Mouse (Mus musculus) cerebellum, adult 2 months (tissue): ENCODE data around the gene Clasp2.

ENCODE experiments used
- CTCF ChIP-seq: fragments of 200-500 bp; IDR thresholded peaks from 2 replicates; pipeline ENCODE4 v1.5.1; 2011; ENCODE audit warnings: low read depth, mild to moderate bottlenecking, control low read depth, low read length, moderate library complexity, borderline replicate concordance; ENCODE audit not compliant: insufficient read depth
- POLR2A ChIP-seq: fragments of 200-500 bp; IDR thresholded peaks from 2 replicates; pipeline ENCODE4 v1.6.1; 2011; ENCODE audit warnings: low read length, control low read depth, borderline replicate concordance; ENCODE audit not compliant: insufficient read depth

DNA sequence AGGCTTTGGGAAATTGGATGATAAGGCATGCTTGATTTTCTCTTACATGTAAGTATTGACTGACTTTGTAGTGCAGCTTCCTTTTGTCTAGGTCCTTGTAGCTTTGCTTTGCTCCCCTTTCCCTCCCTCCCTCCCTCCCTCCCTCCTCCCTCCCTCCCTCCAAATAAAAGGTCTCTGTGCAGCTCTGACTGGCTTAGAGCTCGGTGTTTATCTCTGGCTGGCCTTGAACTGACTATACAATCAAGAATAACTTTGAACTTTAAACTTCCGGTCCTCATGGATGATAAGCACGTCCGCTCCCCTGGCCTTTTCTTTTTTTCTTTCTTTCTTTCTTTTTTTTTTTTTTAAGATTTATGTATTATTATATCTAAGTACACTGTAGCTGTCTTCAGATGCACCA, 21.9 kb downstream of the Clasp2 start:
- TF ChIP-seq POLR2A (no peak), CTCF (no peak)
